Mouse (Mus musculus) embryonic facial prominence, embryonic 13.5 days (tissue): ENCODE measurements at regions not wholly inside any gene's neighbourhood (a gene's known extent, or its start where the extent isn't known, plus 50 kb on each side); places are given as distances from the start of the nearest gene placed in this dataset.

Experiments used
- ATAC-seq: fragments of 200-750 bp; cut with Nextera tagmentation; 2 replicates; pipeline ENCODE4 v1.8.0; 2017; ENCODE audit warnings: low read depth; ENCODE audit not compliant: insufficient number of reproducible peaks, insufficient read depth, low FRiP score, low TSS enrichment
- H3K27ac ChIP-seq: fragments of 300-500 bp; sonication (generic); 2 replicates; pipeline ENCODE4 v1.5.1; 2015; ENCODE audit warnings: moderate library complexity, mild to moderate bottlenecking, inconsistent platforms
- H3K27me3 ChIP-seq: fragments of 300-500 bp; sonication (generic); 2 replicates; pipeline ENCODE4 v1.6.1; 2015; ENCODE audit warnings: mild to moderate bottlenecking, inconsistent platforms
- H3K36me3 ChIP-seq: fragments of 300-500 bp; sonication (generic); 2 replicates; pipeline ENCODE4 v1.6.1; 2015; ENCODE audit warnings: mild to moderate bottlenecking, inconsistent platforms
- H3K4me1 ChIP-seq: fragments of 300-500 bp; sonication (generic); 2 replicates; pipeline ENCODE4 v1.6.1; 2015; ENCODE audit warnings: inconsistent platforms
- H3K4me2 ChIP-seq: fragments of 300-500 bp; sonication (generic); 2 replicates; pipeline ENCODE4 v1.6.1; 2015; ENCODE audit warnings: moderate library complexity, mild to moderate bottlenecking, inconsistent platforms
- H3K4me3 ChIP-seq: fragments of 300-500 bp; sonication (generic); 2 replicates; pipeline ENCODE4 v1.5.1; 2015; ENCODE audit warnings: mild to moderate bottlenecking, inconsistent platforms
- H3K9ac ChIP-seq: fragments of 300-500 bp; sonication (generic); 2 replicates; pipeline ENCODE4 v1.6.1; 2015; ENCODE audit warnings: mild to moderate bottlenecking, inconsistent platforms
- H3K9me3 ChIP-seq: fragments of 300-500 bp; sonication (generic); 2 replicates; pipeline ENCODE4 v1.6.1; 2016; ENCODE audit warnings: inconsistent platforms
- WGBS: fragments of 180-500 bp; shearing (Covaris S2); methylation state at CpG from one replicate; pipeline ENCODE4 v1.1.7; 2015; ENCODE audit warnings: mixed read lengths; 5-methylcytosine and 5-hydroxymethylcytosine counted together

DNA sequence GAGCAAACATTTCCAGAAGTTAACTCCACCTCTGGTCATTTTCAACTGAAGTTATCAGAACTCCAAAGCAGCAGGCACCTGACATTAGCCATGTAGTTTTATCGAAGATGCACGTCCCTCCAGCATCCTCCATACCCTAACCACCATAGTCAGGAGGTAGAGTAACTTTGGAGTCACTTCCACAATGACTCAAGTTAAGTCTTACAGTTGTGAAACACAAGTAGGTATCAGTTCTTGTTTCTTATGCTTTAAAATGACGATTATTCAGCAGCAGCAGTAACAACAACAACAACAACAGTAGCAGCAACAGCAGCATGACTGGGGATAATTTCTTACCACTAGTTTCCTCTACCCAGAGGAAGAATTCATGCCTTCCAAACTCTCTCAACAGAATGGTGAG, 51.3 kb upstream of the Tank start:
- H3K27ac ChIP-seq = no peak overlapping the region
- H3K36me3 ChIP-seq = no peaks in the 10 kb centered on the region
- no peak for ATAC-seq
- no peak overlapping the region for H3K4me3 ChIP-seq
- no peak overlapping the region for H3K4me2 ChIP-seq
- no peaks in the 10 kb centered on the region for H3K4me1 ChIP-seq
- H3K9ac ChIP-seq = no peak overlapping the region
- no peaks in the 10 kb centered on the region for H3K27me3 ChIP-seq
- WGBS = 93% methylated on average over 3 of the region's 3 CpGs
- H3K9me3 ChIP-seq = no peaks in the 10 kb centered on the region

DNA sequence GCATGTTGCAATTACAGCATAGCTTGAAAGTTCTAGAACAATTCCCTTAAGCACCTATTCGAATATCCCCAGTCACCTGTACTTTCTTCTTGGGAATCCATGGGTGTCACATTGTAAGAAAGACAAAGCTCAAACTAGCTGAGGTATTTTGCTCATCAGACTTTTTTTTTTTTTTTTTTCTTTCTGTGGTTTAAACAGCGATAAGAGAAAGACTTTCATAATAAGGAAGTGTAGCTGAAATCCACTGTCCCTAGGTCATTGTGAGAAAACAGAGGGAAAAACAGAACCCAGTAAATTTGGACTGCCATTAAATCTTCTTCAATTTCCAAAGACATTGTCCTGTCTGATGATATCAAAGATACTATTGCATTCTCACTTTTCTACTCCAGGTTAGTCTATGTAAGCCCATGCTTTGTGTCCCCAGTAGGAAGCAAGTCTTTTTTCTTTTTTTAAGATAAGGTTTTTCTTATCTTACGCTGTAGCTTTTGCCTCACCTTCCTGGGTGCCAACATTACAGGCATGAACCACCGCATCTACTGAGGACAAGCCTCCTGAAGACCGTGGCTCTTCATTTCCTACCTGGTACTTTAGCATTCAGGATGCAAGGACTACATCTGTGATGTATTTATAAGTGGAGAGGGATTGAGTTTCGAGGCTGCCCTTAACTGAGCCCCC, 54.2 kb upstream of the Tank start:
- no peak overlapping the region for H3K4me3 ChIP-seq
- no peak for ATAC-seq
- no peak overlapping the region for H3K4me2 ChIP-seq
- H3K9me3 ChIP-seq = no peaks in the 10 kb centered on the region
- H3K36me3 ChIP-seq = no peaks in the 10 kb centered on the region
- H3K9ac ChIP-seq = no peak overlapping the region
- WGBS = 79% methylated on average over 6 of the region's 6 CpGs
- no peak overlapping the region for H3K27ac ChIP-seq
- H3K4me1 ChIP-seq = no peaks in the 10 kb centered on the region
- H3K27me3 ChIP-seq = no peaks in the 10 kb centered on the region

- ATAC-seq = no peak
- Histone ChIP-seq H3K4me1 (no peaks in the 10 kb centered on the region), H3K4me2 (no peak overlapping the region), H3K9me3 (no peaks in the 10 kb centered on the region), H3K36me3 (no peaks in the 10 kb centered on the region), H3K27ac (no peak overlapping the region), H3K9ac (no peak overlapping the region), H3K27me3 (no peaks in the 10 kb centered on the region), H3K4me3 (no peak overlapping the region)
- 92% methylated on average over 6 of the region's 6 CpGs for WGBS
Observed at GRCm38 (mm10) chr2:61514445-61515123, 63.8 kb upstream of the Tank start.

DNA sequence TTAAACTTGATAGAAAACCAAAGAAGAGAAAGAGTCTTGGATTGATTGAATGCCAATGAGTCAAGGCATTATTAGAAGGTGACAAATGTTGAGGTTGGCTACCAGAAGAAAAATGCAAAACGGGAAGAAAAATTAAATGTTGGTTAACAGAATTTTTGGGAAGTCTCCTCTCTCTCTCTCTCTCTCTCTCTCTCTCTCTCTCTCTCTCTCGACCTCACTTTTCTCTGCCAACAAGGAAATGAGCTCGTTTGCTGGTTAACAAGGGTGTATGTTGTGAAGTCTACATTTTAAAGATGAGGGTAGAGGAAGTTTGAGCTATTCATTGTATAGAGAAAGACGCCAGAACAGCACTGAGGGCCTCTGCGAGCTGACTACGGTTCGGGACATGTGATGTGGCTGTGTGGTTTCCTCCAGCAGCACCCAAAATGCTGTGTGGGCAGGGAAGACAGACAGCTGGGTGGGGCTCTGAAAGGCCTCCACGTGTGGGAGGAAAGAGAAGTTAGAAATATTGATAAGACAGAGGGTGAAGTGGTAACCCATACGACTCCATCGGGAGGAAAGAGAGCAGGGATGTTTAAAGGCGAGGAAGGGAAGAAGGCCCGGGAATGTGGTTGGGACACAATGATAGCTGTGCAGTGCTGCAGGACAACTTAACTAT, 64.5 kb upstream of the Tank start:
- 71% methylated on average over 12 of the region's 12 CpGs for WGBS
- ATAC-seq = no peak

GRCm38 (mm10) chr2:61503594-61503993, 74.8 kb upstream of the Tank start:
- Histone ChIP-seq H3K36me3 (no peaks in the 10 kb centered on the region), H3K4me1 (no peaks in the 10 kb centered on the region), H3K9ac (no peak overlapping the region), H3K4me3 (no peak overlapping the region), H3K4me2 (no peak overlapping the region), H3K27ac (no peak overlapping the region), H3K27me3 (no peaks in the 10 kb centered on the region), H3K9me3 (no peaks in the 10 kb centered on the region)
- WGBS = 87% methylated on average over 4 of the region's 4 CpGs
- ATAC-seq = no peak

More for the DNA sequence above, 64.5 kb upstream of the Tank start:
- H3K4me2 ChIP-seq = no peak overlapping the region
- no peaks in the 10 kb centered on the region for H3K4me1 ChIP-seq
- no peak overlapping the region for H3K9ac ChIP-seq
- no peak overlapping the region for H3K4me3 ChIP-seq
- H3K27ac ChIP-seq = no peak overlapping the region
- H3K27me3 ChIP-seq = no peaks in the 10 kb centered on the region
- H3K36me3 ChIP-seq = no peaks in the 10 kb centered on the region
- H3K9me3 ChIP-seq = no peaks in the 10 kb centered on the region

GRCm38 (mm10) chr2:61501922-61502321, 76.5 kb upstream of the Tank start:
- Histone ChIP-seq H3K36me3 (no peaks in the 10 kb centered on the region), H3K27me3 (no peaks in the 10 kb centered on the region), H3K9ac (no peak overlapping the region), H3K4me3 (no peak overlapping the region), H3K27ac (no peak overlapping the region), H3K4me2 (no peak overlapping the region), H3K9me3 (no peaks in the 10 kb centered on the region), H3K4me1 (no peaks in the 10 kb centered on the region)
- no peak for ATAC-seq
- 88% methylated on average over 5 of the region's 5 CpGs for WGBS

DNA sequence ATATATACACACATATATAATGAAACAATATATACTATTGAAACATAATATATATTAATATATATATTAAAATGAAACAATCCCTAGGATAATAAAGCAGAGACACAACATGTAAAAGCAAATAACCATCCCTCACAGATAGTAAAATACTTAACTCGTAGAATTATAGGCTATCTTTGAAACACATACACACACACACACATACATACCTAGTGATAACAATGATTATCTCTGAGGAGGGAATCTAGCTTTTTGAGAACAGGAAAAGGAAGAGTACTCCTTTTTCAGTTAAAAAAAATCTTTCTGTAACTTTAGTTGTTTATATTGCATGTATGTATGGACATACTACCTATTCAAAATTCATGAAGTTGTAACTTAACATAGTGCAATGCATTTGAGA, 79.1 kb upstream of the Tank start:
- 82% methylated on average over 1 of the region's 1 CpGs for WGBS
- Histone ChIP-seq H3K4me1 (no peaks in the 10 kb centered on the region), H3K27ac (no peak overlapping the region), H3K9ac (no peak overlapping the region), H3K9me3 (no peaks in the 10 kb centered on the region), H3K27me3 (no peaks in the 10 kb centered on the region), H3K36me3 (no peaks in the 10 kb centered on the region), H3K4me3 (no peak overlapping the region), H3K4me2 (no peak overlapping the region)
- no peak for ATAC-seq

- H3K4me1 ChIP-seq = no peaks in the 10 kb centered on the region
- no peaks in the 10 kb centered on the region for H3K9me3 ChIP-seq
- H3K9ac ChIP-seq = no peak overlapping the region
- no peak for ATAC-seq
- WGBS = 72% methylated on average over 5 of the region's 5 CpGs
- no peak overlapping the region for H3K4me3 ChIP-seq
- no peaks in the 10 kb centered on the region for H3K27me3 ChIP-seq
- no peak overlapping the region for H3K27ac ChIP-seq
- H3K4me2 ChIP-seq = no peak overlapping the region
- H3K36me3 ChIP-seq = no peaks in the 10 kb centered on the region
Observed at GRCm38 (mm10) chr2:61497930-61498329, 80.5 kb upstream of the Tank start.

DNA sequence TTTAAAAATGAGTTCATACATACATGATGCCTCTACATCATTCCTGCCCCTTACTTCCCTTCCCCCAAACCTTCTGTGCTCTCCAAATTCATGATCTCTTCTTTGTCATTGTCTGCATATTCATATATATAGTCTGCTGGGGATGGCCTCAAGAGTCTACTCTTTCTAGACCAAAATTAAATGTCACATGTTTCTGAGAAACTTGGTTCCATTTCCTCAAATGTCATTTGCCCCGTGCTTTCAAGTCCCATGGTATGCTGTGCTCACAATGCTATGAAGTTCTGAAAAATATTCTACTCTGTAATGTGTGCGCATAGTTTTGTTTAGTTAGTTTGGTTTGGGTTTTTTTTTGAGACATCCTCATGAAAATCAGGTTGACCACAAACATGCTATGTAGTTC, 81.4 kb upstream of the Tank start:
- Histone ChIP-seq H3K4me2 (no peak overlapping the region), H3K4me3 (no peak overlapping the region), H3K9me3 (no peaks in the 10 kb centered on the region), H3K4me1 (no peaks in the 10 kb centered on the region), H3K27me3 (no peaks in the 10 kb centered on the region), H3K9ac (no peak overlapping the region), H3K27ac (no peak overlapping the region), H3K36me3 (no peaks in the 10 kb centered on the region)
- WGBS = 89% methylated on average over 2 of the region's 2 CpGs
- ATAC-seq = no peak

DNA sequence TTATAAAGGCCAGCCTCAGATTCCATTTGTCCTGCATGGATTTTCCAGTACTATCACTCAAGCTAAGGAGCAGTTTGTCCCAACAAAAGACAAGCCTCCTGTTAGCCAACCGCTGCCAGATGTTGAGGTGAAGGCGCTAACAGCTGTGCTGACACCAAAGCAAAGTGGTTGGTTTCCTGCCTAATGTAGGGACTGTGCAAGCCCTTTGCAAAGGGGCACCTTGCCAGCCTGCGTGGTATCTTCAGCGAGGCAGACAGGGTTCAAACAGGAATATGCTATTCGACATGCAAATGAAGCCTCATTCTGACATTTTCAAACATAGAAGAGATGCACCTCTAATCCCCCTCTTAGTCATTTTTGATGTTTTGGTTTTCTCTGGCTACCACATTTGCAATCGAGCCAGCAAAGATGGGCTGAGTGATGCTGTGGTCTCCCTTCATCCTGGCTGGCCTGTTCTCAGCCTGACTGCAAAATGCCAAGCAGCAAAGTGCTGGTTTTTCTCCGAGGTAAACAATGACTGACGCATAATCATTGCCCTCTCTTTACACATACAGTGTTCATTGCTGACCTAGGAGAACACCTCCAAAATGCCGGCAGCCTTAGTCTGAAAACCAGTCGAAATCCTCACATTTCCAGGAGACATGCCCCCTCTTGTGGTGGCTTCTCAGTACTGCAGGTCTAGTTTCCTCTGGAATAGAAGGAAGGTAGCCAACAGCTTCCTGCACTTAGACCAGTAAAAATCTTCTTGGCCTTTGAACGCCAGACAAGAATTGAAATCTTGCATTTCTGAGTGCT, 84.3 kb upstream of the Tank start:
- H3K4me3 ChIP-seq = no peak overlapping the region
- 44% methylated on average over 11 of the region's 11 CpGs for WGBS
- no peak for ATAC-seq
- H3K27me3 ChIP-seq = no peaks in the 10 kb centered on the region
- peak overlapping the region; percentile 41 for H3K4me2 ChIP-seq
- no peaks in the 10 kb centered on the region for H3K9me3 ChIP-seq
- H3K4me1 ChIP-seq = no peaks in the 10 kb centered on the region
- no peak overlapping the region for H3K9ac ChIP-seq
- no peaks in the 10 kb centered on the region for H3K36me3 ChIP-seq
- no peak overlapping the region for H3K27ac ChIP-seq

- Histone ChIP-seq H3K9ac (no peak overlapping the region), H3K4me1 (no peaks in the 10 kb centered on the region)
- ATAC-seq = no peak
Observed at GRCm38 (mm10) chr2:61492043-61492743, 86.2 kb upstream of the Tank start.

More at GRCm38 (mm10) chr2:61492043-61492743, 86.2 kb upstream of the Tank start:
- Histone ChIP-seq H3K27ac (no peak overlapping the region), H3K27me3 (no peaks in the 10 kb centered on the region), H3K36me3 (no peaks in the 10 kb centered on the region), H3K4me3 (no peak overlapping the region), H3K4me2 (no peak overlapping the region), H3K9me3 (no peaks in the 10 kb centered on the region)
- 55% methylated on average over 6 of the region's 6 CpGs for WGBS
